Mouse (Mus musculus): ENCODE measurements around the gene Ada.

Ada gene

DNA sequence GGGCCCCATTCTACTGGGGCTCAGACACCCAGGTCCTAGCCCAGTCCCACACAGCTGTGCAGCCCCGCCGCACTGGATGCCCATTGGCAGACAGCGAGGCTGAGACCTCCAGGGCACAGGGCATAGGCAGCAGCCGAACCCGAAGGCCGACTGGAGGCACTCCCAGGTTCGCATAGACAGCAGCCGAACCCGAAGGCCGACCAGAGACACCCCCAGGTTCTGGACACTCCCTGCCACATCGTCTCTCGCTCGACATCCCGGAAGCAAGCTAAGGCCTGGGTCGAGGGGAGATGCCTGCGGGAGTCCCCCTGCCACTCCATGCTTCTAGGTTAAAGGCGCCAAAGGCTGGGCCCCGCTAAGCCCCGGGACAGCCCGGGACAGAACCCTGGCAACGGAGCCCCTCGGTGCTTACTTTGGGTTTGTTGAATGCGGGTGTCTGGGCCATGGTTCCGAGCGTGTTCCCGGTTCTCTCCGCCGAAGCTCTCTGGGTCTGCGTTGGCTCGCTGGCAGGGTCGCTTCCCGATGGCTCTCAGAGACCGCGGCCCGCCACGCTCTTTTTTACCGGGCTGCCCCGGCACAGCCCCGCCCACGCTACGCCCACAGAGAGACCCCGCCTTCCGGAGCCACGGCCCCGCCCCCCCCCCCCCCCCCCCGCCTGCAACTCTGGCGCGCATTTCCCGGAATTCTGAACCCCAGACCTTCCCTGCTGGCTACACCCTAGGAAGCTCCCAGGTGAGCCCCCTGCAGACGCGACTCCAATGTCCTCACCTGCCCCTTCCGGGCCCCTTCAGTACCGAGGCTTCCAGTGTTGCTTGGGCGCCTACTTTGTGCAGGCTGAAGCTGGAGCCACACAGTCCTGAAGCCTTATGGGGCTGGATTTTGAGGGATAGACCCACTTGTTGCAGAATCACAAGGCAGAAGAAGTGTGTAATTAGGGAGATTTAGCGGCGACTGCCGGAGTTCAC lies at the start of gene Ada:
Ada (minus strand) TSS at position 593 of the 965 bp plus-strand sequence.
- peak; percentile 55 for DNase-seq (ENCODE audit: low read depth, low spot score)

DNA sequence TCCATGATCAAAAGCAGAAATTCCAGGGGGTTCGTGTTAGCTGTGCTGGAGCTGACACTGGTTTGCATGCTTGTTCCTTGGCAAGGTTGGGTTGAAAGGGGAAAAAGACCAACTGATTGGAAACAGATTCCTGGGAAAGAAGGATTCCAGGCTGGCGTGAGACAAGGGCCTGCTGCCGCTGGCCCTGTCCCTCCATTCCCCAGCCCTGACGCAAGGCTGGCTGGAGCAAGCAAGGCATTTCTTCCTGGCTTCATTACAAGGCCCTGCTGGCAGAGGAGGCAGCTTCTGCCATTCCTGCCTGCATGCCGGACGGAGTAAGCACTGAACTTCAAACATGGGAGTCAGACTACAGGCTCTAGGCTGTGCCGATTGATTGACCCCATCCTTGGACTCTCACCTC lies 48.4 kb upstream of the Ada start:
- DNase-seq (ENCODE audit: low read depth, low spot score) = no peak

DNA sequence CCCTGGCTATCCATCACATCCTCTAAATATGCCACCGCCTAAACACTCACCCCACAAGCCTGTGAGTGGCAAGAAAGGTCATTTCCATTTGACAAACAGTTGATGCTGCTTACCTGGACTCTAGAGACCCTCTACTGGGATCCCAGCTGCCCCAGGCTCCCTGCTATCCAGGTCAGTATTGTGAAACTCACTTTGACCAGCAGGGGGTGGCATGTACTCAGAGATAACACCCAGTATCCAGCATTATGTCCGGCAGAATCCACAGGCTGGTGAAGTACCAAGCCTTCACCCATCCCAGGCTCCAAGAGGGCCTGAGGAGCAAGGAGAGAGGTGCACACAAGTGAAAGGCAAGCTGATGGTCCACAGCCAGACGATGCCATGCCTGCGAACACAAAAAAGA lies 38.4 kb upstream of the Ada start:
- DNase-seq (ENCODE audit: low read depth, low spot score) = peak; percentile 24

DNA sequence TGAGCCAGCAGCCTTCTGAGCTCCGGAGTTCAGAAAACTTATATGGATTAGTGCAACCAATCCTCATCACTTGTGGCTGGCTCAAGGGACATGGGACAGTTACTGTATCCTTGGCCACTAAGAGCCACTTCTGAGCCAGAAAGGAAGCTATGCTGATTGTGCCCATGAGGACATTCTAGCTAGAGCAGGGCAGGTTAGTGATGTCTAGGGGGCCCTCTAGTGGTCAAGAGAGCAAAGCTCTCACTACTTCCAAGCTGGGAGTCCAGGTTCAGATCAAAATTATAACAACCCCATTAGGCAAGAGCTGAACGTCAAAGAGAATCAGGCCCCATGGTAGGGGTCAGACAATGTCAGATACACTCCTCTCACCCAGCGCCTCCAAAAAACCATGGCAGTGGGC lies 37.7 kb upstream of the Ada start:
- peak; percentile 52 for DNase-seq (ENCODE audit: low read depth, low spot score)

DNA sequence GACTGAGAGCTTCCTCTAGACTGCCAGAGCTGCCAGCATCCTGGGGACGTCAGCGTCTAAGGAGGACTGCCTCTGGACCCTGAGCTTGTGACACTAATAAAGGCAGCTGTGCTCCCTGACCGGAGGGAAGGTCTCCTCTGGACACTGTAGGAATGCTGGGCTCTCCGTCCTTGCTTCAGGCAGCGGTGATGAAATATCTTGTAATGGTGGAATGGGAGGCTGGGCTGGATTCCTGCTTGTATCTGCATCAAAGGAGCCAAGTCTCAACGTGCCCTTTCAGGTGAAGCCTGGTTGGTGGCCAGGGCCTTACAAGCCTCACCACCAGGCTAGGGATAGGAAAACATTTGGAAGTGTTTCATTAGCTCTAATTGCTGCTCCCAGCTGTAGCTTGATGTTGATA lies 37.0 kb upstream of the Ada start:
- no peak for DNase-seq (ENCODE audit: low read depth, low spot score)

DNA sequence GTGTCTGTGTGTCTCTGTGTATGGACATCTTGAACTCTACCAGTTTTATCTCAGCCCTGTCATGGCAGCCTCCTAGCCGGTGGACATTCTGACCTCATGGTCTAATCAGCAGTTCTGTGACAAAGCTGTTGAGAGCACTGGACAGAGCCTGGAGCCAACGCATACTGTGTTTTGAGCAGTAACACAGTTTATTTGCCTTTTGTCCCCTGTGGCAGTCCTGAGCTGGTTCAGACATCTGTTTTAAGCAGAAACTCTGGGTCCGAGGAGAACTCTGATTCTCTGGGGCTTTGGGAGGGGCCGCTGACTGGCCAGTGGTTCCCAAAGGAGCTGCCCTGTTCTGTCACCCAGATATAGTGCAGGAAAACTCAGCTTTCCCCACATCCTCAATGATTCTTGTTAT lies 33.9 kb upstream of the Ada start:
- no peak for DNase-seq (ENCODE audit: low read depth, low spot score)

DNA sequence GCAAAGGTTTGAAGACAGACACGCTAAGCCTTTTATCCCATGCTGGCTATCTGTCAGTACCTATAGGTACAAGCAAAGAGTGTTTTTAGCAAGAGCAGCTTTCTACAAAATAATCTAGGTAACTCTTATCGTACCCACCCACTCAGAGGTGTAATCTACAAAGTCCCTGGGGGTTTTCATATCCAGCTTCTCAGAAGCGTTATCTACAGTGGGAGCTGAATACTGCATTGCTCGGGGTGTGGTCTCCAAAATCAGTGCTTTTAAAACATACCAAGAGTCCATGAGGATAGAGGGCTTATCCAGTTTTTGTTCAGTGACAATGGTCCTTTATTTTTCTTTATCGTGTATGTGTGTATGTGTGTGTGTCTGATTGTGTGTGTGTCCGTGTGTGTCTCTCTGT lies 33.3 kb upstream of the Ada start:
- DNase-seq (ENCODE audit: low read depth, low spot score) = no peak

DNA sequence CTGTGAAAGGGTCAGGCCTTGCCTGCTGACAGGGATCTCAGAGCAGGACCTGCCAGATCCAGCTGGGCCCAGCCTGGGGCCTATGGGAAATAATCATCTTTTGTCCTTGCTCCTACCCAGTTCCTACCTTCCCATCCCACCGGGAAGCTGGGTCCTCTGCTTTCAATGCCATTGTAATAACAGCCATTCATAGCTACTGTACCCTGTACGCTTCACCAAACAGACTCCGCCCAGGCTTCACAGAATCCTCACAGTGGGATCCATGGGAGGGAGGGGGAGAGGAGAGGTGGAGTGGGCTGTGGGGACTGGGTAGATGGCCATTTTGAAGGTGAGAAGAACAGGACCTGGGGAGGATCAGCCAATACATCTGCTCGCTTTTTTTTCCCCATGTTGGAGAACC lies 28.9 kb upstream of the Ada start:
- no peak for DNase-seq (ENCODE audit: low read depth, low spot score)

DNA sequence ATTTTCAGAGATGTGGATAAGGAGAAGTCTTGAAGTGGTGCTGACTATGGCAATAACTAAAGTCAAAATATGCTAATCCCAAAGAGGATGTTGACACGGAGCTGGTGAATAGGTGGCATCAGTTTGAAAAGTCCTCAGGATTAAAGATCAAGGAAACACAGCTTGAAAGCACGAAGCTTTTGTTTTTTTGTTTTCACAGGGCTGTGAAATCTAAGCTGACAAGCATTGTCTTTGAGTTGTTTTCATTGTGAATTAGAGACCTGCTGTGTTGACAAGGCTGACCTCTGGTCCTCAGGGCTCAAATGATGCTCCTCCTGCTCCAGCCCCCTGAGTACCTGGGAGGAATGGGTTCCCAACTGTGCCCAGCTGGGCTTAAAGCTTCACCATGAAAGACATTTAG lies 27.0 kb upstream of the Ada start:
- DNase-seq (ENCODE audit: low read depth, low spot score) = no peak

DNA sequence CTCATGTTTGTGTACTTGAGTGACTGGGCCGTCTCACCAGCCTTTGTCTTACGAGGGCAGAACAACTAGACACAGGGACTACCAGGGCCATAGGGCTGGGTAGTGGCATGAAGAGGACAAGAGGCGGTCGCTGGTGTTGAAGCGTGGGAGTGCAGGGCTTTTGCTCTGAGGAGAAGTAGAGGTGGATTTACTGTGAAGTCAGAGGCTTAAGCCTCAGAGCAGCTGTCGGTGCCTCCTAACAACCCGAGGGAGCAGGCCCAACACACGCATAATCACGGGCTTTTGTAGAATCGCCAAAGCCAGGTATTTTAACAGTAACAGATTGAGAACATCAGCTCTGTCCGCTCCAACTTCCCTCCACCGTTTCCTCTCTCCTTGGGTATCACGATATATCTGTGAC lies 26.6 kb upstream of the Ada start:
- DNase-seq (ENCODE audit: low read depth, low spot score) = no peak

DNA sequence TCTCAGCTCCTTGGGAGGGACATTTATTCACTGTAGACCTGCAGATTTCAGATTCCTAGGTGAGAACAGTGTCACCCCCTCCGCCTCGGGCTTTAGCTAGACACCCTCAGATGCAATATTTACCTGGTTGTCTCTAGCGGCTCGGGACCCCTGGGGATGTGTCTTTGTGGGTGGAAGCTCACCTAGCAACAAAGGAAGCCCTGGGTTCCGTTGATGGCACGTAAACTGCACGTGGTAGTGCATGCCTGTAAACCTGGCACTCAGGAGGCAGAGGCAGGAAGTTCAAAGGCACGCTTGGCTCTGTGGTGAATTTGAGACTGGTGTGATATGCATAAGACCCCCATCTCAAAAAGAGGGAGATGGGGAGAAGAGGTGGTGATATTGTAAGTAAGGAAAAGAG lies 20.7 kb upstream of the Ada start:
- DNase-seq (ENCODE audit: low read depth, low spot score) = no peak

DNA sequence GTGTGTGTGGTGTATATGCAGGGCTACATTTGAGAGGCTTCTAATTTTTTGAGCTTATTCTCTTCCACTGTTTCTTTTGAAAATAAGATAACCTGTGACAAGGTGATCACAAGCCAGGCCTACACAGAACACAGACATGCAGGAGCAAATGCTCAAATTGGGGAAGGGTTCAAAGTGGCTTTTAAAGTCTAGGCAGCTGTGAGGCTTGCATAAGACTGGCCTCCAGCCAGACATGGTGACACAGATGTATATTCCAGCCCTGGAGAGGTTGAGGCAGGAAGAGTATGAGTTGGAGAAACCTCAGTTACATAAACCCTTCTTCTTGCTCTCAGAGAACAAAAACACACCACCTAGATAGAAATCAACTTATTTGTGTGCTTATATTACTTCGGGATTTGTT lies 16.9 kb upstream of the Ada start:
- DNase-seq (ENCODE audit: low read depth, low spot score) = no peak

DNA sequence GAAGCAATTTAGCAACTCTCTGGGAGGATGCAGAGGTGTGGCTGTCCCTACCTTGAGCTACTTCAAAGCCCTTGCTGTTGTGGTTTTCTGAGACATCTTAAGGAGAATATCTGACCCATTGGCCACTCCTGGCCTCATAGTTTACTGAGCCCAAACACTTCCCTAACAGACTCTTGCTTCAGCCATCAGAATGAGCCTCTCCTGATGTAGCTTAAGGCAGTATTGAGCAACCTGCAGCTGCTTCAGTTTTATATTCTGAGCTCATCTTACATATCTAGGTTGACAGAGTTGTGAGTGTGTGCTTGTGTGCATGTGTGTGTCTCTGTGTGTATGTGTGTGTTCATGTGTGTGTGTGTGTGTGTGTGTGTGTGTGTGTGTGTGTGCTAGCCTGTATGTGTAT lies 16.2 kb upstream of the Ada start:
- DNase-seq (ENCODE audit: low read depth, low spot score) = no peak

DNA sequence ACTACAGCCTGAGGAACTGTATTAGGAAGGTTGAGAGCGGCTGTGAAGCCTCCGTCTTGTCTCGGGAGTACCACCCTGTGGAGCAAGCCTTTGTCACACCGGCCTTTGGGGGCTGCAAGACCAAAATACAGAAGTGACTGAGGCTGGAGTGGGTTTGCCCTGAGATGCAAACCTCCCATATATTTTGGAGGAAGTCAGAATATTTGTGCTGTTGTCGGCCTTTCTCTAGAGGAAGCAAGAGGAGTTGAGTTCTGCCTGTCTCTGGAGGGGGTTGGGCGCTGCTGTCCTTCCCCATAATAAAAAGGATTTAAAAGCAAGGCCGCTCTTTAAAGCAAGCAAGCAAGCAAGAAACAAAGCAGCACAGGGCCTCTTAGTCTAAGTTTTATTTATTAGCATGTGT lies 11.4 kb upstream of the Ada start:
- no peak for DNase-seq (ENCODE audit: low read depth, low spot score)

DNA sequence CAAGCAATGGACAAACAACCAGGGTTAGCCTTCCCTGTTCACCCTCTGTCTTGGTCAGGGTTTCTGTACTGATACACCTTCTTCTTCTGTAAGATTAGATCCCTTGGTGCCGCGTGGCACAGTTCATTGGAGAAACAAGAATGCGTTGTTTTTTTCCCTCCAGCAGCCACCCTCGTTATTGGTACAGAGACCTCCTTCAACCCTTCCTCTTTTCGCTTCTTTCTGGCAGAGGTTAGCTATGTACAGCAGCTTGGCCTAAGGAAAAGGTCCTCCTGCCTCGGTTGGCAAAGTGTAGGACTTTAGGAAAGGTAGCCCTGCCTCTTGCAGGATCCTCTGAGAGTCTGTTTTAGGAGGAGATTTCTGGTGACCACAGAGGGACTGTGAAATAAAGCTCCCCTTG lies 10.6 kb upstream of the Ada start:
- DNase-seq (ENCODE audit: low read depth, low spot score) = no peak

DNA sequence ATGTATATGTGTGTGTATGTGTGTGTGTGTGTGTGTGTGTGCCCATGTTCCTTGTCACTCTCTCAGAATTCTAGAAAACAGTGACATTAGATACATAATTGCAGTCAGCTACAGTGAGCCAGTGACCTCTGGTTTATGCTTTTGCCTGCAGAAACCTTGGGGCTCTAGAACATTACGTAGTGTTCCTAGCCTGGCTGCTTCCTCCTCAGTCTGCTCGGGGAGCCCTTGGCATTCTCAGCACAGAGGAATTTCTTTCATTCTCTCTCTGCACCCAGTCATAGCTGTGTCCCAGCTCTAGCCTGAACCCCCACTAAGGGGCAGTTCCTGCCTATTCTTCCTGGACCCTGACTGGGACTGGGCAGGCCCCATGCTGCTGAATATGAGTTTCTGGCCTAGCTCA lies 8.1 kb upstream of the Ada start:
- DNase-seq (ENCODE audit: low read depth, low spot score) = no peak

DNA sequence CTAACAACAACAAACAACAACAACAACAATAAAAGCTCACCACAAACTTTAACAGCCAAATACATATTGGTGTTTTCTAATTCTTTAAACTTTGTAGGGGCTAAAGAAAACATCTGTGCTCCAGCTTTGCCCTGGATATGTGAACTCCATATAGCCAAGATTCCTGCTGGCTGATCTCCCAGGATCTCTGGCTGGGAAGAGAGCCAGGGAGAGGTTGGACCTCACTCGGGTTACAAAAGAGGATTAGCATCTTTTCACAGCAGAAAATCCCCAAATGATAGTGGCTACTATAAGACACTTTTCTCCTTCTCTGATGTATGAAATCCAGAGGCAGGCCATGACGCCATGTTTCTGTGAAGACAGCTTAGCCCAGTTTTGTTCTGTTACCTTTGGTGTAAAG lies 6.7 kb upstream of the Ada start:
- no peak for DNase-seq (ENCODE audit: low read depth, low spot score)

DNA sequence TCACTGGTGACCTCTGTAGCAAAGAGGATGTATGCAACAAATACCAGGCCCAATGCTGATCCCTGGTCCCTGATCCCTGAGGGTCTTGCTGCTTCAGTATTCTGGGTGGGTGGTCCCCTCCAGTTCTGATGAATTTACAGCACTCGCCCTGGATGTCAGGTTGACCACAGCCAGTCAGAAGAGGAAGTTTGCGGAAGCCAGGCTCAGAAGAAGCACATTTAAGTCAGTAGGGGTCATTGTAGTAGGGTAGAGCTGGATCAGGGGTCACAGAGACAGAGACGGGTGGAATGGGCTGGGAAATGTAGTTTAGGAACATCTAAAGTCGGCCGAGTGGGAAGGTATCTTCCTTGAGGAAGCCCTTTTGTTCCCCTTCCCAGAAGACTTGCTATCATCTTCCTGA lies 4.2 kb upstream of the Ada start:
- no peak for DNase-seq (ENCODE audit: low read depth, low spot score)

DNA sequence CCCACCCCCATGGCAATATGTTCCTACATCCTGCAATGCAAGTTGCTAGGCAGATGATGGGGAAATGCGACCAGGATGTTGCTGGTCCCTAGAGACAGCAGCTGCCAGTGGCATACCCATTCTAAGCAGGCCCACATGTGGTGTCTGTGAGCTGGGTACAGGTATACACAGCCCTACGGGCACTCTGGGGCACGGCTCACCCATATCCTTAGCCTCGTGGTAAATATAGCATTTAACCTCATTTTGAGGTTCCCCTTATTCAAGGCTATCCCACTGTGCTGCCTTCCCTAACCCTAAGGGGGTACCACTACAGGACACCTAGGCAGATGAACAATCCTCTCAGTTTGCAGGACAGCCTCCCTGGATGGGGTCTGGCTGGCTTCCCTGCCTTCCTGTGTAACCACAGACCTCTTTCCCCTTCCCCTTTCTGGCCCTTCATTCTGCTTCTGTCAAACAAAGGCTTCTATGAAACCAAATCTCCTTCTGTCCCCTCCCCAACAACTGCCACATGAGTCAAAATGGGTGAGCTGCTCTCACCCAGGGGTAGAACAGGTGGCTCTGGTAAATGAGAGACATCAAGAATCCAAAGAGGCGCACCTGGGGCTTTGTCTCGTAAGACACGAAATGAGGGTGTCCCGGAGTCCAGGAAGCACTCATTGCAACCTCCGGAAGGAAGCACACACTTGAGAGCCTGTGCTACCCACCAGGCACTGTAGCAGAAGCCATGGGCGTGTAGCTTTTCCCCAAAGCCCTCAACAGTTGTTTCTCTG lies 5.1 kb downstream of the Ada start:
- peak; percentile 9 for DNase-seq (ENCODE audit: low read depth, low spot score)

DNA sequence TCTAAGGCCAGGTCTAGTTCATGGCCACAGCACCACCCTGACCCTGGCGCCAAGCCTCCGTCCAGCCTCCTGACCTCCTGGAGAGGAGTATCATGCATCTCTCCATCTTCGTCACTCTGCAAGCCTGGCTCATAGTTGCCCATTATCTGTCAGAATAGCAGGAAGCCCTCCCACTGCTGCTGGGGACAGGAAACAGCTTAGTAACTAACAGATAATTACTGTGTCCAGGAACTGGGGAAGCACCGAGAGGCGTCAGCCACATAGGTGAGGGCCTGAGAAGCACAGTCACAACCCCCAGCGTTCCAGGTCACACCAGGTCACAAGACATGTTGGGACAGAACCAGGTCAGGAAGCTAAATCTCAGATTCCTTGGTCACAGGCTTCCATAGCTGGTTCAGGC lies 6.7 kb downstream of the Ada start:
- no peak for DNase-seq (ENCODE audit: low read depth, low spot score)

DNA sequence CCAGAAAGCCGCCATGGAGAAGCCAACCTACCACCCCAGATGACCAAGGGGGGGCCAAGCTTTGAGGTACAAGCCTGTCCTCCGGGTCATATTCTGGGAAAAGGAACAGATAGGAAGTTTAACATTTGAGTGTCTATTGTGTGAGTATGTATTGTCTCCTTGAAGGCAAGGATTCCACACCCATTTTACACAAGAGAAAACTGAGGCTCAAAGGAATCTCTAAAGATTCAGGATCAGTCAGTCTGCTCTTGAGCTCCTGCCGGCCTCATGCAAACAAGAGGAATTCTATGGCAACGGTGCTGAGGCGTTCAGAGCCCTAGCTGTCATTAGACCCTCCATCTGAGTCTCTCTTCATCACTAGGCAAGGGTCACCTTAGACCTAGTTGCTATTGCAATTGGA lies 7.4 kb downstream of the Ada start:
- DNase-seq (ENCODE audit: low read depth, low spot score) = no peak

DNA sequence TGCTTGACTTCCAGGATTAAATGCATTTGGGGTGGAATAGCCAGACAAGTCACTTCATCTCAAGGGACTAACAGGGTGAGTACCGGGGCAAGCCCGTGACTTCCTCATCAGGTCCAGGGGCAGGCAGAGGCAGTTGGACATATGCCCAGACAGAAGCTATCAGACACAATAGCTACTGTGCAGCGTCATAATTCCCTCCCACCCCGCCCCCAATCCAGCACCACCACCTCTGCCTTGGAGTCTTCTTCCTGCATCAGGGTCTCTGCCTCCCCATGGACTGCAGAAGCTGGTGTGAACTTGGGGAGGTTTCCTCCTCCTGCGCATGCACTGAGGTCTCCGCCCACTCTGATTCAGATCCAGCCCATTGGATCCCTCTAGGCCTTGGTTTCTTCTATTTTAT lies 14.1 kb downstream of the Ada start:
- no peak for DNase-seq (ENCODE audit: low read depth, low spot score)

DNA sequence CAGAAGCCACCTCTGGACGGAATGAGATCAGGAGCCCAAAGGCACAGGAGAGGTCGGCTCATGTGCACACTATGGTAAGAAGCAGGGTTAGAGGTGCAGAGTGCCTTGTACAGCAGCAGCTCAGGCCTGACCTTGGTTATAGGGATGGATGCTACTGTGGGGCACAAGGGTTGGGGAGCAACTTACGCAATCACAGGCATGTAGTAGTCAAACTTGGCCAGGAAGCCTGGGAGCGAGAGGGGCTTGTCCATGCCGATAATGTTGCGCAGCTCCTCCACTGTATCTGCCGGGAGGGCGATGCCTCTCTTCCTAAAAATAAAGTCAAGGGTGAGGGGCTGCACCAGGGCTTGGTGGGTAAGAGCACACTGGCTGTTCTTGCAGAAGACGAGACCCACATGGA lies 14.9 kb downstream of the Ada start:
- no peak for DNase-seq (ENCODE audit: low read depth, low spot score)
